Comparison of ENCODE assay signal across 9 mouse cellular contexts in the genomic region with DNA sequence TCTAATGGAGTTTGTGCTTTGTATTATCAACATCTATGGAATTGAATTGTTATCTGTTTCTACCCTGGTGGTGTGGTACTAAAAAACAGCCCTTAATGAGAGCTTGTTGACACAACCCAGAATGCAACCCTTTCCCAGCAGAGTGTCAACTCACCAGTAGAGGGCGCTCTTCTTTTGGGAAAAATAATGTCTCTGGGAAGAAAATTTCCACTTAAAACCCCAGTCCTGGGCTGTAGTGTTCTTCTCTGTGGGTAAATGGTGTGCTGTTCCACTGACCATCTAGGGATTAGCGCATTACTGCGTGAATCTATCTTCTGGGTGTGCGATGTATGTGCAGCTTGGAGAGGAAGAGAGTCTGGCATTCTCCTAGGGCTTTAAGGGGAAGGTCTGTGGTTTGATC.
DNase-seq lines count a peak whose midpoint lies in the region; ATAC-seq and TF ChIP-seq lines count a peak whose summit lies in the region.
"Had no signal": no experiment of that assay in that cellular context is flagged by ENCODE, and none has a peak within 500 bp of the region (broad histone marks: within the 10 kb centered on the region; RNA-seq: fewer than 3 reads in every experiment).

No protein-coding gene starts in this region.

- H3K4me2 ChIP-seq in lung, embryonic 14.5 days = no peak overlapping the region
- H3K4me2 ChIP-seq: heart, embryonic 15.5 days had no signal

- ATAC-seq in CD4-positive, CD25-positive, alpha-beta regulatory T cell, adult 4 months = no peak
- ATAC-seq in lung, embryonic 14.5 days (ENCODE audit: insufficient read depth) = peak; percentile 28; the same call in 1 of the 2 replicates

- H3K4me3 ChIP-seq in E14TG2a.4 (replicated peaks; ENCODE audit: low read length) = no peak overlapping the region
- no peak overlapping the region for H3K4me3 ChIP-seq in lung, embryonic 14.5 days (ENCODE audit: low read depth, low read length)
- H3K4me3 ChIP-seq: heart, embryonic 15.5 days had no signal

- no peak overlapping the region for H3K9ac ChIP-seq in lung, embryonic 14.5 days
- H3K9ac ChIP-seq: heart, embryonic 15.5 days had no signal

- peak; percentile 42 for DNase-seq in CD4-positive, CD25-positive, alpha-beta regulatory T cell, adult 2 months (ENCODE audit: low read depth, low spot score)
- peak; percentile 65 for DNase-seq in cerebellum, adult 11-12 months
- peak; percentile 61 for DNase-seq in forelimb bud, embryonic 11.5 days (ENCODE audit: low read depth, low spot score)
- DNase-seq in kidney, postnatal 10 days = peak; percentile 62
- peak; percentile 85 for DNase-seq in lung, embryonic 14.5 days
- peak; percentile 23 for DNase-seq in right cerebral cortex, postnatal 14 days

- H3K27me3 ChIP-seq in E14TG2a.4 (ENCODE audit: insufficient read depth, low read length) = 0 out of 2 replicates have a peak, but pooled peaks cover 3% of the 10 kb centered on the region
- no peaks in the 10 kb centered on the region for H3K27me3 ChIP-seq in lung, embryonic 14.5 days (ENCODE audit: insufficient read depth, low read length)
- H3K27me3 ChIP-seq: heart, embryonic 15.5 days had no signal

- 49% methylated on average over 4 of the region's 4 CpGs for WGBS in lung, embryonic 14.5 days

- no peaks in the 10 kb centered on the region for H3K4me1 ChIP-seq in E14TG2a.4 (replicated peaks; ENCODE audit: low read depth, low read length)
- H3K4me1 ChIP-seq in lung, embryonic 14.5 days (ENCODE audit: insufficient read depth) = no peaks in the 10 kb centered on the region

- no peaks in the 10 kb centered on the region for H3K36me3 ChIP-seq in E14TG2a.4 (ENCODE audit: insufficient read depth, low read length)
- H3K36me3 ChIP-seq in lung, embryonic 14.5 days (ENCODE audit: insufficient read depth) = no peaks in the 10 kb centered on the region
- H3K36me3 ChIP-seq: heart, embryonic 15.5 days had no signal

- H3K27ac ChIP-seq in lung, embryonic 14.5 days (ENCODE audit: low read depth) = no peak overlapping the region
- H3K27ac ChIP-seq: heart, embryonic 15.5 days had no signal

- peak; percentile 94 for TF ChIP-seq CTCF in E14TG2a.4 (conservative IDR thresholded peaks at IDR 0.05; ENCODE audit: low read length)
- peak; percentile 72 for TF ChIP-seq CTCF in lung, embryonic 14.5 days (IDR thresholded peaks at IDR 0.05; ENCODE audit: low read depth)

- H3K9me3 ChIP-seq in E14TG2a.4 (ENCODE audit: low read length) = no peaks in the 10 kb centered on the region
- H3K9me3 ChIP-seq in lung, embryonic 14.5 days (ENCODE audit: low read depth, low read length) = no peaks in the 10 kb centered on the region
- H3K9me3 ChIP-seq: heart, embryonic 15.5 days had no signal

Comparison
In these comparisons a context has a peak if more than half of its experiments do, and no peak if none do; other contexts are left out.
1. DNase-seq: peak in every context shown above with its lines; median percentile 85 in lung, embryonic 14.5 days; 65 in cerebellum, adult 11-12 months; 62 in kidney, postnatal 10 days; 61 in forelimb bud, embryonic 11.5 days; 42 in CD4-positive, CD25-positive, alpha-beta regulatory T cell, adult 2 months; 23 in right cerebral cortex, postnatal 14 days.